Mouse (Mus musculus): Measurements from ENCODE around the gene Zdhhc14.

The Zdhhc14 gene

DNA sequence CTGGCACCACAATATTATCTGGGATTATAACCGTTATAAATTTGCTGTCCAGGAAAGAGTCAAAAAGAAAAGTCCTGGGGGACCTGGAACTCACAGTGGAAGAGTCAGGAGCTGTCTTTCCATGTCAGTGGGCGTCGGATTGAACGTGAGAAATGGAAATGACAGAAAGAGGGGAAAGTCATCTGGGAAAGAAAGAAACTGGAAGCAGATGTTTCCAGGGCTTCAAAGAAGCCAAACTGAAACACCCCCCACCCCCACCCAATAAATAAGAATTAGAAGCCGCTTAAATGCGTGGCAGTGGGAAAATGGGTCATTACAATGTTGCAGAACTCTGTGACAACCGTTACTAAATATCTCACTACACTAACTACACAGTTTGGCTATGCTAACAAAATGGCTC, 176.6 kb downstream of the Zdhhc14 start:
- no peak for DNase-seq (ENCODE audit: low read depth)

- no peak for DNase-seq (ENCODE audit: low read depth)
These were observed 183.6 kb downstream of the Zdhhc14 start for GRCm38 (mm10) chr17:5675951-5676350.

GRCm38 (mm10) chr17:5679315-5679714, 187.0 kb downstream of the Zdhhc14 start:
- DNase-seq (ENCODE audit: low read depth) = no peak

- no peak for DNase-seq (ENCODE audit: low read depth)
These were observed 193.0 kb downstream of the Zdhhc14 start for GRCm38 (mm10) chr17:5685324-5685723.

DNA sequence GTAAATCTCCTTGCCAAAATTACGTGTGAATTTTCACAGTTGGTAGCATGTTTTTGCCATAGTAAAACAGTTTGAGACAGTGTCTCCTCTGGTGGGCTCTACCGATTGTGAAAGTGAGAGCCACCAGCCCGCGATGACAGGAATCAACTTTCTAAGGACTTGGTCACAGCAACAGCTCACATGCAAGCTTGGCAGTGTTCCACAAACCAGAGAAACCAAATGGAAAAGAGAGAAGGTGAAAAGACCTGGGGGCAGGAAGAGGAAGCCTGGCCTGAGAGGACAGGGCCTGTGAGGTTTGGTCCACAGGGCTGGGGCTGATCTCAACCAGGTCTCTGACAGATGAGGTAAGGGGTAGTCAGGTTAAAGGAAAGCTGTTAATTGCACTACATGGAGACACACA, 195.5 kb downstream of the Zdhhc14 start:
- DNase-seq (ENCODE audit: low read depth) = no peak

GRCm38 (mm10) chr17:5688222-5688621, 195.9 kb downstream of the Zdhhc14 start:
- DNase-seq (ENCODE audit: low read depth) = no peak

DNA sequence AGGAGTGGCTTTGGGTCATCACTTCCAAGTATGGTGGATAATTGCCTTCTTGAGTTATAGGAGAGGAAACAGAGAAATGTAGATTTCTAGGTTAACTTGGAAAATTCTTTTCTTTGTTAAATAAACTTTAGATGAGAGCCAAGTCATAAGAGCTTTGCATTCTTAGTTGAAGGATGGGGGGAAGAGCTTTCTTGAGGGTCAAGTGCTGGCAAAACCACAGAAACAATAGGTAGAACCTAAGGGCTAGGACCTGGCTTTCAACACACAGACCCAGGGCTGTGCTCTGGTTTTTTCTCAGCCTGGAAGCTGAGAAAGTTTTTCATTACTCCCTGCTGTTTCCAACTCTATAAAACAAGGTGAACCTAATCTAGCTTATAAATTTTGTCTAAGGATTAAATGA, 196.3 kb downstream of the Zdhhc14 start:
- DNase-seq (ENCODE audit: low read depth) = no peak

- no peak for DNase-seq (ENCODE audit: low read depth)
These were observed 198.6 kb downstream of the Zdhhc14 start for GRCm38 (mm10) chr17:5690746-5691535.

- DNase-seq (ENCODE audit: low read depth) = no peak
These were observed 200.3 kb downstream of the Zdhhc14 start for GRCm38 (mm10) chr17:5692661-5693060.

GRCm38 (mm10) chr17:5693256-5693655, 200.9 kb downstream of the Zdhhc14 start:
- no peak for DNase-seq (ENCODE audit: low read depth)

DNA sequence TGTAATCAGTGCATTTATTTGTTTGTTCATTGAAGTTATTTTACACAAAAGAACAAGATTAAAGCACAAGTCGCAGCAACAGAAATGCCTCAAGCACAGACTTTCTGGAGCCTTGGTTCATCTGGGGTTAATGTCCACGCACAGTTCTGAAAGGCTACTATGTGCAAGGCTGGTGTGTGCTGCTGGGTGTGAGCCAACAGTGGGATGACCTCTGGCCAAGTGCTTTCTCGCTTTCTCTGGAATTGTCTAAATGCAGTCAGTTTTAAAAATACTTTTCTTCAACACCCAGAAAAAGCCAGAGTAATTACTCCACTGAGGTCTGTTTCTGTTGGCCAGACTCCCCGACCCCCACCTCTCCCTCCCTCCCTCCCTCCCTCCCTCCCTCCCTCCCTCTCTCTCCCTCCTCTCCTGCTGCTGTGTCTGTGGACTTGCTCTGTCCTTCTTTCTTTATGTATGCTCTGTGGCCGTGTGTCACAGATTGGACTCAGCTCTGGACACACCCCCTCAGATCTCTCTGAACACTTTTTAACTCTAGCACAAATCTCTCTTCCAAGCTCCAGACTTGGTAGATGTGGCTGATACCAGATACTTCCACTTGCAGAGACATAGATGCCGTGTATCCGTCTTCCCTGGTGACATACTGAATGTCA, 206.2 kb downstream of the Zdhhc14 start:
- DNase-seq (ENCODE audit: low read depth) = no peak

DNA sequence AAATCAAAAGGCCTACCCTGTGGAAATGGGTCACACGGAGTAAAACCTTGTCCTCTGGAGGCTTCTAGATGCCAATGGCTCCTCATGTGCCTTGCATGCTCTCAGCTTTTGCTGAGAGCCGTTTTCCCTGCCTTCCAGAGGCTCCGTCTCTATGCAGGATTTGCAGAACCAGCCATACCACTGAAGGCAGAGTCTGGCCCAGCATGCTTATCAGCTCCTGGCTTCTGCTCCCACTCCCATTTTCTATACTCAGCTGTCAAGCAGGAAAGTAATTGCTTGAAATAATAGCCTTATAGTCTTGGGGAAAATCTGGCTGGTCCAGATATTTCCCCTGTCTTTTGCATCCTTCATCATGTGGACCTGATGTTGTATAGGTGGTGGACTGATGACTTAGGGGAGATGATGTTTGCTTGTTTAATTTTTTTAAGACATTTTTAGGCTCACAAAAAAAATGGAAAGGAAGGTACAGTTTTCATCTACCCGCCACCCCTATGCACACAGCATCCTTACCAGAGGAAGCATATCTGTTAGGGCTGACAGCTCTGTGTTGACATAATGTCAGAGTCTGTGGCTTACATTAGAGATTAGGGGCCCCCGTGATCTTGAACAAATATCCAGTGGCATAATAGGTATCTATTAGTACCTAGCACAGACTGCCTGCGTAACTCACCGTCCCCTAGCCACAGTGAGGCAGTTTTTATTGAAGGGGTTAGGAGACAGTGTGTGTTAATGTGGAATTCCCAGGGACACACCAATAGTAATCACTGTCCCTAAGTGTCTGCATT, 218.2 kb downstream of the Zdhhc14 start:
- no peak for DNase-seq (ENCODE audit: low read depth)

- no peak for DNase-seq (ENCODE audit: low read depth)
These were observed 219.5 kb downstream of the Zdhhc14 start for GRCm38 (mm10) chr17:5711861-5712260.

- no peak for DNase-seq (ENCODE audit: low read depth)
These were observed 220.8 kb downstream of the Zdhhc14 start for GRCm38 (mm10) chr17:5713141-5713540.

GRCm38 (mm10) chr17:5716912-5717311, 224.6 kb downstream of the Zdhhc14 start:
- DNase-seq (ENCODE audit: low read depth) = no peak

- no peak for DNase-seq (ENCODE audit: low read depth)
These were observed 226.5 kb downstream of the Zdhhc14 start for GRCm38 (mm10) chr17:5718768-5719387.

DNA sequence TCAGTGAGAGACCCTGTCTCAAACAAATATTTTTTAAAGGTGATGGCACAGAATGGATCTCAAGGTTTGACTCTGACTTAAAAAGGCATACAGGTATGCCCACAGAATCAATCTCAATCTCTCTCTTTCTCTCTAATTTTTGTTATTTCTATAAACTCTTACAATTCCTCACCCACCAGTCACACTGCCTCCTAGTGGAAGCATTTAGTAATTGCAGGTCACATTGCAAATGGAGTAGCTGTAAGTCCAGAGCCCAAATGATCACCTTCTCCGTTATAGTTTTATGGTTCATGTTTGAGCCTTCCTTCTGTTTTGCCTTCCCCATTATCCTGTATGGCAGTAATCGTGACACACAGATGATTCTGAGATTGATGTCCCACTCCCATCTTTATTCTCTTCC, 230.4 kb downstream of the Zdhhc14 start:
- DNase-seq (ENCODE audit: low read depth) = peak; percentile 19

DNA sequence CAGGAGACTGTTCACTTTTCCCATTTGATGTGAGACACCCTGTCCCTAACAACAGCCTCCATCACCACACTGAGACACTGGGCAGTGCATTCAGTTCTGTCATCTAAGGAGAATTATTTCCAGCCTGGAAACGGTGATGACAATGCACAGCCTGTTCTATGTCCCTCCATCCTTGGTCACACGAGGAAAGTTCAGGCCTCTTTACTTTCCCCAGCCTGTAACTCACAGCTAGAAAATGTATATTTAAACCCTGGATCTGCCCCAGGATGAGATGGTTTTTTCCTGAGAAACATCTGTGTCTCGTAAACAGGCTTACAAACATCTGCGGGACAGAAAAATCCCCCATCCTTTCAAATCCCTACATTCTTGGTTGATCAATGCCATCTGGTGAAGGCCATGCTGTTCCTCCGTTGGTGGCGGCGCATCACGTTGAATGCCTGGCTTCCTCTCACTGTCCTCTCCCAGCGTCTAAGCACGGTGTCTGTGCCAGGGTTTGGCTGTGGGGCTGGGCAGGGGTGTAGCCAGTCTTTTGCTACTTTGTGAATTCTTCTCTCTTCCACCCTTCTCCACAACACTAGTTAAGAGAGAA, 231.3 kb downstream of the Zdhhc14 start:
- DNase-seq (ENCODE audit: low read depth) = no peak

DNA sequence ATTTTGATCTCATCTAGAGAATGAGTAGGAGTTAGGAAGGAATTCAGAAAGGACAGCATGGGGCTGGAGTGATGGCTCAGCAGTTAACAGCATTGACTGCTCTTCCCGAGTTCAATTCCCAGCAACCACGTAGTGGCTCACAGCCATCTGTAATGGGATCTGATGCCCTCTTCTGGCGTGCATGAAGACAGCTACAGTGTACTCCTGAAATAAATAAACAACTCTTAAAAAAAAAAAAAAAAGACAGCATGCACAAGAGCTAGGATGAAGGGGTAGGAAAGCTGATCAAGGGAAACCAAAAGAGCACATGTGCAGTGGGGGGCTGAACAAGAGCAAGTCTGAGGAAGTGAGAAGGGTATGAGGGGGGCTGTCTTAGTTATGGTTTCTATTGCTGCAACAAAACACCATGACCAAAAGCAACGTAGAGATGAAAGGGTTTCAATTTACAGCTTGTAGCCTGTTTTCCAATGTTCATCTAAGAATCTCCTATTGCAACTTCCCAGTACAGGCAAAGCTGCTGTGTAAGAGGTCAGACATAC, 237.3 kb downstream of the Zdhhc14 start:
- DNase-seq (ENCODE audit: low read depth) = no peak

DNA sequence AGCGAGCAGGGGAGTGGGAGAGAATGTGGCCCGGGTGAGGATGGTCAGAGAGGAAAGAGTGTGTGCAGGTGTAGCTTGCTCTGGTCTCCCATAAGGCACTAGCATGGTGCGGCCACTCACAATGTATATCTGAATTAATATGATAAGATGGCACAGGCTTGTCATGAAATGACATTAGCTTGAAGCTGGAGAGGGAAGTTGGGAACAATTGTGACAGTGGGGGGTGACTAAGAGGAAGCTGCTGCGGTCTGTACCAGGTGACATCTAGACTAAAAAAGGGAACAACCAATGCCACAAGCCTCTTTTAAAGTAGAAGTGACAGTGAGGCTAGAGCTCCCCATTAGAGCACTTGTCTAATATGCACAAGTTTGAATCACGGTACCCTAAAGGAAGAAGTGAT, 238.2 kb downstream of the Zdhhc14 start:
- DNase-seq (ENCODE audit: low read depth) = peak; percentile 30

DNA sequence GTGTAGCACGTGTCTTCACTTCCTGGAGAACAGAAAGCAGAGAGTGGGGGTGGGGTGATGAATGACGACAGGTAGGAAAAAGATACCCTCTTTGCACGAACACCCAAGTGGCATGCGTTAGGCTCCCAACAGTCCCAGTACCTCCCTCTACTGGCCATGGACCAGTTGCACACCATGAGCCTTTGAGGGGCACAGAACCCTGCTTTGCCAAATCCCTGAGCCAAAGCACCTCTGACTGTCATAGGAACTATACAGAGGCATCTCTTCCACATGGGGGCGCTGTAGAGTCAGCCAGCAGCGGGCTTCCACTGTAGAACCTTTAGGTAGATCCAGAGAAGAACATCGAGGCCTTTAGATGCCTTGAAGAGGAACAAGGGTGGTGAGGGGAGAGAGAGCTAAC, 241.0 kb downstream of the Zdhhc14 start:
- DNase-seq (ENCODE audit: low read depth) = peak; percentile 65

DNA sequence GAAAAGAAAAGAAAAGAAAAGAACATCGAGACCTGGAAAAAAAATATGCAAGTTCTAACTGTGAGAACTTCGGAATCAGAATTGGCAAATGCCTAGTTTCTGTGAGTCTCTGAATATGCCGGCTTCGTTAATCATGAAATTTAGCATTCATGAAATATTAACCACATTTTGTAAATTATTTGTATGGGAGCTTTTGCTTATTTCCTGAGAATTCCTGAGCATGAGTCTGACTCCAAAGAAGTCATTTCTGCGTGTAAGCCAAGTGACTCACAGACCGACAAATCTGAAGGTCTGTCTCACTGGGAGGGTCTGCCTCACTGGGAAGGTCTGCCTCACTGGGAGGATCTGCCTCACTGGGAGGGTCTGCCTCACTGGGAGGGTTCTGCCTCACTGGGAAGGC, 248.7 kb downstream of the Zdhhc14 start:
- no peak for DNase-seq (ENCODE audit: low read depth)

Data from naive thymus-derived CD4-positive, alpha-beta T cell, adult 2 months (primary cell).